Mouse (Mus musculus) left cerebral cortex, adult 2 months (tissue): ENCODE data around the gene Sh2b2. TPM values are rescaled to one million over a fixed set of nuclear protein-coding genes. Genes with fewer than 3 reads are reported as not detected.
"Not testable (repeated sequence)": the region's sequence is repeated elsewhere in the genome, so short reads cannot be mapped to it uniquely, and the experiment has no call there.

ENCODE experiments used
- DNase-seq, 2 experiments: peaks; one replicate each; pipeline ENCODE4 v3.0.0; 2021 to 2022; ENCODE audit warnings: low spot score in 2 of 2, mixed read lengths in 1 of 2; ENCODE audit errors: extremely low spot score in 1 of 2
- H3K27ac ChIP-seq: fragments of 200-600 bp; 2 replicates; pipeline ENCODE4 v1.8.1; 2022
- H3K4me3 ChIP-seq: fragments of 200-600 bp; 2 replicates; pipeline ENCODE4 v1.8.1; 2022
- CTCF ChIP-seq: fragments of 200-600 bp; IDR thresholded peaks from 2 replicates; pipeline ENCODE4 v1.8.1; 2022; ENCODE audit warnings: antibody characterized with exemption, mild to moderate bottlenecking, moderate library complexity
- intact Hi-C: fragments of 180-260 bp; cut with DNase I; formaldehyde crosslinking; loops from one replicate; pipeline ENCODE4 v1.15.1; 2025
- total RNA-seq, 2 experiments: library from RNA; stranded (reverse); gene quantifications; 2 replicates each; pipeline ENCODE4 v1.2.3; 2021

Sh2b2 gene
- total RNA-seq, 2 experiments from 2014 or later: 7.4 to 9.4 TPM

- intact Hi-C loops: no loop called here
- no peak overlapping the region for H3K27ac ChIP-seq
- H3K4me3 ChIP-seq: no peak overlapping the region
- no peak for DNase-seq
- no peak for TF ChIP-seq CTCF
Measured at GRCm38 (mm10) chr5:136236611-136237010, 9.7 kb downstream of the Sh2b2 start.

DNA sequence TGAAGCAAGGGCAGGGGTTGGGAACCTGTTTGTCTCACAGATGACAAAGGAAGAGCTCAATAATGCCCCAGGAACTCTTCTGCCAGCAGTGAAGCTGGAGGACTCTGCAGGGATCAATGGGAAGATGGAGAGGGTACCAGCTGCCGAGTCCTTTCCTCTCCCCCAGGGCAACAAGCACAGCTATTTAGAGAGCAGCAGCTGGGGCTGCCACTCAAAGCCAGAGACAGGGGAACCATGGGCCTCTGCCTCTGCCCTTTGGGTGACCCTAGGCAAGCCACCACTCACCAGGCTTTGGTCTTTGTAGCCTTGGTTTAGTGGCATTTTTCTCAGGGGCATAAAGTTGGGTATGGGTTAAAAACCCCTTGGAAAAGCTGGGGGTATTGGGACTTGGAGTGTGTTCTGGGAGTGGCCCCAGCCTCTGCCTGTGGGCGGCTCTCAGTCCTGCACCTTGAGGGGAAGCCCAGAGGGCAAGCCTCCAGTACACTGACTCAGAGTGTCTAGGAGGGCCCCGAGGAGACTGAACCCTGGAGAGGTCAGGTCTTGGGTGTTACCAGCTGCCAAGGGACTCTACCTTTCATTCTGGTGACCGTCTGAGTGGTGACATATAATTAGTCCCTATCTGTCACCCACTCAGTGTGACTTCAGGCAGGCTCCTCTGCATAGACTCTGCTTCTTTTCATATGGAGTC, 15.9 kb downstream of the Sh2b2 start:
- intact Hi-C loops: no loop called here
- Histone ChIP-seq H3K27ac (no peak overlapping the region), H3K4me3 (no peak overlapping the region)
- no peak for DNase-seq
- no peak for TF ChIP-seq CTCF

DNA sequence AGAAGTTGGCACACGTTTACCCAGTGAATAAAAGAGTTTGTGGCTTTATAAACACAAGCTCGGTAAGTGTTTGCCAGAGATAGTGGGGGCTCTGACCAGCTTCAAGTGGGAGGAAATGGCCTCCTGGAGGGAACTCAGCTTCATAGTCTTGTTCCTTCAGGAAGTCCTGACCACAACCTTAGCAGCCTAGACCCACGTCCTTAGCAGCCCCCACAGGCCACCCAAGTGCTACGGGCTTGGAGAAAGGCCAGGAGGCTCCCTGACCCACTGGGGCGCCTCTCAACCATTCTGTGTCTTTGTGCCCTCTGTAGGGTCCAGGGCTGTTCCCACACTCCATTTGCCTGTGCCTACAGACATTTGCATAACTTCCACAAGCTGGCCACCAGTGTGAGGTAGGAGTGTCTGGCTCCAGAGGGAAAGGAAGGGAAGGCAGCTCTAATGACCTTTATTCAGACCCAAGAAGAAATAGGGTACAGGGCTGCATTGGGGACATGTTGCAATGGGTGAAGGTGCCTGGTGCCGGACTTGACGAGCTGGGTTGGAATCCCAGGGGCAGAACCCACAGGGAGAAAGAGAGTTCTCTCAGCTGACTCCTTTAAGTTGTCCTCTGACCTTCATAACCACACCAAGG, 20.0 kb downstream of the Sh2b2 start:
- intact Hi-C loops: no loop called here
- H3K4me3 ChIP-seq: no peak overlapping the region
- no peak overlapping the region for H3K27ac ChIP-seq
- no peak for TF ChIP-seq CTCF
- no peak for DNase-seq

GRCm38 (mm10) chr5:136218585-136218984, 27.8 kb downstream of the Sh2b2 start:
- no peak for DNase-seq
- no peak for TF ChIP-seq CTCF
- intact Hi-C loops: loop anchor here (5.0 kb wide), 1 partner anchor 34 kb away; no protein-coding TSS in a partner anchor
- Histone ChIP-seq H3K4me3 (no peak overlapping the region), H3K27ac (no peak overlapping the region)

- intact Hi-C loops: loop anchor here (5.0 kb wide), 1 partner anchor 34 kb away; no protein-coding TSS in a partner anchor
- TF ChIP-seq CTCF: no peak
- Histone ChIP-seq H3K4me3 (no peak overlapping the region), H3K27ac (no peak overlapping the region)
- DNase-seq: no peak
Measured at GRCm38 (mm10) chr5:136217932-136218381, 28.4 kb downstream of the Sh2b2 start.

DNA sequence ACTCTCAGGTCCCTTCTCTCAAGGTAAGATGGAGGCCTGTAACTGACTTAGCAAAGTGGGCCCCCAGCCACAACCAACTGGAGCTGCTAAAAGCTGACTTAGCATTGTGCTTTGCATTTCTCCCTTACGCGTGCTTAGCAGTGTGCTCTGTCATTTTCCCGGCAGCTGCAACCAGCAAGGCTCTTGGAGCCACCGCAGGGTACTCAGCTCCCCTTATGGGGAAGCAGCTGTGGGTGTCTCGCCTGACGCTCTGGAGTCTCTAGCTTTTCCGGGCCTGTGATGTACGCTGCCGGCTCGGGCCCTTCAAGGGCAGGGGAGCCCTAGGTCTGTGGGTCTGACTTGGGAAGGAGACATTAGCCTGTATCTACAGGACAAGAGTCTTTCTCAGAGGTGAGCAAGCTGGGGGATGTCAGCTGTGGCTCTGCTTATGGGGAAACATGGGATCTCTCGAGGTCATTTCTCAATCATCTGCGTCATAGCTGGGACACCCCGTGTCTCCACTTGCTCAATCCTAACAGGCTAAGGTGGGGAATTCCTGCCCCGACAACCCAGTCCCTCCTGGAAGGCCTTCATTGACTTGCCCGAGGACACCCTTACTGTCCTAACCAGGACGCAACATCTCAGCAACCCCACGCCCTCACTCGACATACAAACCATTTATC, 29.2 kb downstream of the Sh2b2 start:
- no peak for DNase-seq
- TF ChIP-seq CTCF: no peak
- intact Hi-C loops: loop anchor here (5.0 kb wide), 1 partner anchor 35 kb away; no protein-coding TSS in a partner anchor
- Histone ChIP-seq H3K27ac (no peak overlapping the region), H3K4me3 (no peak overlapping the region)

GRCm38 (mm10) chr5:136215958-136216357, 30.4 kb downstream of the Sh2b2 start:
- intact Hi-C loops: loop anchor here (5.0 kb wide), 1 partner anchor 36 kb away; no protein-coding TSS in a partner anchor

GRCm38 (mm10) chr5:136215211-136215610, 31.1 kb downstream of the Sh2b2 start:
- TF ChIP-seq CTCF: peak; percentile 31
- H3K27ac ChIP-seq: no peak overlapping the region
- intact Hi-C loops: loop anchor here (5.0 kb wide), 1 partner anchor 37 kb away; no protein-coding TSS in a partner anchor
- no peak overlapping the region for H3K4me3 ChIP-seq
- no peak for DNase-seq

More at GRCm38 (mm10) chr5:136215958-136216357, 30.4 kb downstream of the Sh2b2 start:
- no peak overlapping the region for H3K27ac ChIP-seq
- no peak overlapping the region for H3K4me3 ChIP-seq
- no peak for DNase-seq
- TF ChIP-seq CTCF: no peak

GRCm38 (mm10) chr5:136213716-136214115, 32.6 kb downstream of the Sh2b2 start:
- no peak overlapping the region for H3K4me3 ChIP-seq
- TF ChIP-seq CTCF: no peak
- H3K27ac ChIP-seq: no peak overlapping the region
- intact Hi-C loops: no loop called here
- no peak for DNase-seq

GRCm38 (mm10) chr5:136212716-136213115, 33.6 kb downstream of the Sh2b2 start:
- no peak for DNase-seq
- intact Hi-C loops: no loop called here
- TF ChIP-seq CTCF: no peak
- no peak overlapping the region for H3K27ac ChIP-seq
- no peak overlapping the region for H3K4me3 ChIP-seq

DNA sequence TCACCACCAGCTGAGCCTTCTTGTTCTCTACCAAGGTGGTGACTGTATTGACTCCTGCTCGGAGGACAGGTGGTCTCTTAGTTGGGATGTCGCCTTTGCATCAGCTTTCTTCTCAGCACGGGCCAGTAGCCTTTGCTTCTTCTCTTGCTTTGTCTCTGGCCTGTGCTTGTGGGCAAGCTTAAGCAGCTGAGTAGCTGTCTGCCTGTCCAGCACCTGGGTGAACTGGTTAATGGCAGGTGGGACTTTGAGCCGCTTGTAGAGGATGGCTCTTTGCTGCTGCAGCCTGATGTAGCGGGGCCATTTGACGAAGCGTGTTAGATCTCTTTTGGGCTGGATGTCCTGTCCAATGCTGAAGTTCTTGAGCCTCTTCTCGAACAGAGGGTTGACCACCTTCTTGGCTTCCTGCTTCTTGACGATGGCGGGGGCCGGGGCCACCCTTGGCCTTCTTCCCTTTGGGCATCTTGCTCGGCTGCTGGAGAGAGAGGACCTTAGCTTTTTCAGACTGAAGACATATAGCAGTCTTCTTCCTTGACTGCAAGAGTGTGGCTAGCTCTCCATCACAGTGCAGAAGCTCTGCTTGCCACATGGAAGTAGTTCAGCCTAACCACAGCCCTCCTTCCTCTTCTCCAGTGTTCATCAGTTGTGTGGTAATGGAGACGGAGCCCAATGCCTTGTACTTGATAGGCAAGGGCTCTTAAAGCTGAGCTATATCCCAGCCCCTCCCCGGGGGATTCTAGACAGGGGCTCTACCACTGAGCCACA, 34.8 kb downstream of the Sh2b2 start:
- DNase-seq, intact Hi-C loops, H3K4me3 ChIP-seq: not testable (repeated sequence)

More for the DNA sequence above, 34.8 kb downstream of the Sh2b2 start:
- not testable (repeated sequence) for H3K27ac ChIP-seq
